Mouse (Mus musculus): ENCODE measurements at regions not wholly inside any gene's neighbourhood (a gene's known extent, or its start where the extent isn't known, plus 50 kb on each side); places are given as distances from the start of the nearest gene placed in this dataset.

DNA sequence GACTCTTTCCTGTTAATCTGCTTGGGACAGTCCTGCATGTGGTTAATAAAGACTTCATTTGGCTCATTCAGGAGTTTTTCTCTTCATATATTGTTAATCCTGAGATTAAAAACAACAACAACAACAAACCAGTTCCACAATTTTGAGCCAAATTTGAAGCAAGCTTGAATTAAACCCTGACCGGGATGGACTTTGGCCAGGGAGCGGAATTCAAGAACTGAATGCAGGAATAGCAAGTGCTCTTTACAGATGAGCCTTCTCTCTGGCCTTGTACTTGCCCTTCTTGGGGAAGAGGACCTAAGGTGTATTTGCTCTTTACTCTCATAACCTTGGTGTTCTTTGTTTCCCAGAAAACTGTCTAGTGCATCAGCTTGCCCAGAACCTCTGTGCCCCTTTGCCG lies 161.6 kb downstream of the 9530068E07Rik start:
- Histone ChIP-seq H3K4me3 (no peak overlapping the region), H3K36me3 (no peaks in the 10 kb centered on the region)

DNA sequence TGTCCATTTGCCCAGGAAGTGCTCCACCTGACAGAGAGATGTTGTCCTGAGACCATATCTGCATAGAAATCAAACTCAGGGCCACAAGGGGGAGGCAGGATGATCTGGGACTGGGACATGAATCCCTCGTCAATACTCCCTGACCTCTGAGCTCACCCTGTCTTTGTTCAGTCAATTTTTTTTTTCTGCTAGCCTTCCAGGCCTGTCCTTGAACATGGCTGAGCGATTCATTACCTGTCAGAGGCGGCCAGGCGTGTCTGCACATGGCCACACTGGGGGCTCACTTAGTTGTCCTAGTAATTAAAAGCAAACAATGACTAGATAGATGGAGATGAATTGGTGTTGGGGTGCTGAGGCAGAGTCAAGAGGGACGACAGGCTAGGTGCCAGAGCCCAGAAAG lies 162.6 kb downstream of the 9530068E07Rik start:
- Histone ChIP-seq H3K27me3 (no peaks in the 10 kb centered on the region), H3K4me1 (no peaks in the 10 kb centered on the region), H3K9me3 (no peaks in the 10 kb centered on the region), H3K9ac (replicated peaks) (no peak overlapping the region), H3K4me2 (replicated peaks) (no peak overlapping the region), H3K27ac (replicated peaks) (no peak overlapping the region), H3K36me3 (no peaks in the 10 kb centered on the region), H3K4me3 (no peak overlapping the region)
- 70% methylated on average over 5 of the region's 5 CpGs for WGBS
- no peak for ATAC-seq (replicated peaks)

More for the DNA sequence above, 161.6 kb downstream of the 9530068E07Rik start:
- 89% methylated on average over 3 of the region's 3 CpGs for WGBS
- H3K27me3 ChIP-seq = no peaks in the 10 kb centered on the region
- H3K9ac ChIP-seq (replicated peaks) = no peak overlapping the region
- no peak for ATAC-seq (replicated peaks)
- no peak overlapping the region for H3K27ac ChIP-seq (replicated peaks)
- no peaks in the 10 kb centered on the region for H3K4me1 ChIP-seq
- H3K9me3 ChIP-seq = no peaks in the 10 kb centered on the region
- H3K4me2 ChIP-seq (replicated peaks) = no peak overlapping the region

DNA sequence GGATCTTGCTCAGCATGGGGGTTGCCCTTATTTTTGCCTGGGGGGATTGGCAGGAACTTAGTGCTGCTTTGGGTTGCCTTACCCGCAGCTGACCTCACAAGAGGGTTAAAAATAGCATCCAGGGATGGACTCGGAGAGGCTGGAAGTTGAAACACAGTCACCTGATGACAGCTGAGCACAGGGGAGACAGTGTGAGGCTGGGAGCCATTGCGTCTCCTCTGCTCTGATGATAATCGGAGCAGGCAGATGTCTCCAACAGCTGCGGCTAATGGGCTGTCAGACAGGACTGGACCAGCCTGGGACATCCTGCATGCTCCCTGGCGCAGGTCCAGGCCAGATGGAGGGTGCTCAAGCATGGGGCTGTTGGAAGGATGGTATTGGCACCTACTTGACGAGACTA lies 165.1 kb downstream of the 9530068E07Rik start:
- WGBS = 72% methylated on average over 7 of the region's 7 CpGs
- Histone ChIP-seq H3K4me1 (no peaks in the 10 kb centered on the region), H3K4me2 (replicated peaks) (no peak overlapping the region), H3K27me3 (no peaks in the 10 kb centered on the region), H3K9me3 (no peaks in the 10 kb centered on the region), H3K27ac (replicated peaks) (no peak overlapping the region), H3K4me3 (no peak overlapping the region), H3K9ac (replicated peaks) (no peak overlapping the region), H3K36me3 (no peaks in the 10 kb centered on the region)
- ATAC-seq (replicated peaks) = no peak

GRCm38 (mm10) chr11:52565457-52565856 lies 169.2 kb downstream of the 9530068E07Rik start:
- Histone ChIP-seq H3K9me3 (no peaks in the 10 kb centered on the region), H3K4me2 (replicated peaks) (no peak overlapping the region), H3K27me3 (no peaks in the 10 kb centered on the region), H3K36me3 (no peaks in the 10 kb centered on the region), H3K27ac (replicated peaks) (no peak overlapping the region), H3K9ac (replicated peaks) (no peak overlapping the region), H3K4me3 (no peak overlapping the region), H3K4me1 (no peaks in the 10 kb centered on the region)
- ATAC-seq (replicated peaks) = no peak
- 3% methylated on average over 1 of the region's 1 CpGs for WGBS

GRCm38 (mm10) chr11:52566026-52566425 lies 169.8 kb downstream of the 9530068E07Rik start:
- 88% methylated on average over 9 of the region's 9 CpGs for WGBS
- H3K36me3 ChIP-seq = no peaks in the 10 kb centered on the region

DNA sequence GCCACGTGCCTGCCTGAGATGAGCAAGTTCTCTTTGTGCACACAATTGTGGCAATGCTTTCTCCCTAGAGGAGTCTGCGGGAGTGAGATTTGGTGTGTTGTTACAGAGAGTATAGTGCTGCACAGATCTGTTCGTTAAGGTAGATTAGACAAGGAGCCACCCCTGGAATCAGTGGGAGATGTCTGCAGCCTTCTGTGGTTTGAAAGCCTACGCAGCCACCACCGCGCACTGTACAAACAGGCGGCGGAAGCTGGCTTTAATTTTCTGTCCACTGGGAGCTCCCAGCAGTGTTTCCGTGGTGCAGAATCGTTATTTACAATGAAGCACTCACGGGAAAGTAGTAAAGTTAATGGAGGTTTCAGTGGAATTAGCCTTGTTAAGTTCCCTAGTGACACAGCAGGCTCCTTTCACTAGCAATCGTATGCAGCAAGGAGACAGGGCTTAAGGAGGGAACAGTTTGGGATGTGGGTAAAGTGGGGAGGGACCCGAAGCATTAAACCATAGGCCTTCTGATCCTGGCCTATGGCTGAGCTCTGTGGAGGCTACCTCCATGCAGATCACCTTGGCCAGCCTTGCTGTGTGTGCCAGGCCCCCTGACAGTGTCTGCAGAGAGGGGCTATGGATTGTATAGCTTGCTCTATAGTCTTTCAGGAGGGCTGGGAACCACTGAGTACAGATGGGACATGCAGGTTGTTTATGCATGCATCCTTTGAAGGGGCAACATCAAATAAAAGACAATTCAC lies 171.9 kb downstream of the 9530068E07Rik start:
- WGBS = 30% methylated on average over 13 of the region's 13 CpGs
- H3K9ac ChIP-seq (replicated peaks) = no peak overlapping the region
- peak; percentile 32; the same call in 1 of the 2 replicates for ATAC-seq (replicated peaks)

More at GRCm38 (mm10) chr11:52566026-52566425, 169.8 kb downstream of the 9530068E07Rik start:
- H3K27me3 ChIP-seq = no peaks in the 10 kb centered on the region
- H3K4me3 ChIP-seq = no peak overlapping the region
- no peak for ATAC-seq (replicated peaks)
- no peak overlapping the region for H3K9ac ChIP-seq (replicated peaks)
- no peak overlapping the region for H3K27ac ChIP-seq (replicated peaks)
- no peak overlapping the region for H3K4me2 ChIP-seq (replicated peaks)
- no peaks in the 10 kb centered on the region for H3K9me3 ChIP-seq
- no peaks in the 10 kb centered on the region for H3K4me1 ChIP-seq

DNA sequence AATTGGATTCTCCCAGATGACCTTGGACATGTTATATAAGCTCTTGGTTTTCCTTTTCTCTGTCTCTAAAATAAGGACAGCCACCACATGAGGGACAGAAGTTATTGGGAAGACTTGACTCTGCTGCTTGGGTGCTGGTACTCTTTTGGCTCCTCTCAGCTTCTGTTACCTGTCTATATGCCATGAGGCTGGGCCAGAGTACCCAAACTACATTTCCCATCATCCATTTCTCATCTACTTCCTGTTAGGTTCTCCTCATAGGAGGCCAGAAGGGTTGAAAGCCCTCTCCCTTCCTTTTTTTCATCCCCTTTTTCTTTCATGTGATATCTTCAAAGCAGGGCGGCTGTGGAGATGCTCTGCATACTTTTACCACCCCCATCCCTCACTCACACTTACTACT lies 172.6 kb downstream of the 9530068E07Rik start:
- H3K4me1 ChIP-seq = no peaks in the 10 kb centered on the region
- no peak overlapping the region for H3K4me2 ChIP-seq (replicated peaks)
- no peak overlapping the region for H3K9ac ChIP-seq (replicated peaks)
- no peak for ATAC-seq (replicated peaks)
- no peaks in the 10 kb centered on the region for H3K36me3 ChIP-seq
- no peaks in the 10 kb centered on the region for H3K27me3 ChIP-seq
- 61% methylated on average over 1 of the region's 1 CpGs for WGBS
- H3K27ac ChIP-seq (replicated peaks) = no peak overlapping the region
- no peak overlapping the region for H3K4me3 ChIP-seq
- no peaks in the 10 kb centered on the region for H3K9me3 ChIP-seq

More for the DNA sequence above, 171.9 kb downstream of the 9530068E07Rik start:
- H3K27me3 ChIP-seq = no peaks in the 10 kb centered on the region
- no peaks in the 10 kb centered on the region for H3K9me3 ChIP-seq
- H3K27ac ChIP-seq (replicated peaks) = no peak overlapping the region
- H3K4me3 ChIP-seq = no peak overlapping the region
- no peaks in the 10 kb centered on the region for H3K4me1 ChIP-seq
- no peak overlapping the region for H3K4me2 ChIP-seq (replicated peaks)
- H3K36me3 ChIP-seq = no peaks in the 10 kb centered on the region

DNA sequence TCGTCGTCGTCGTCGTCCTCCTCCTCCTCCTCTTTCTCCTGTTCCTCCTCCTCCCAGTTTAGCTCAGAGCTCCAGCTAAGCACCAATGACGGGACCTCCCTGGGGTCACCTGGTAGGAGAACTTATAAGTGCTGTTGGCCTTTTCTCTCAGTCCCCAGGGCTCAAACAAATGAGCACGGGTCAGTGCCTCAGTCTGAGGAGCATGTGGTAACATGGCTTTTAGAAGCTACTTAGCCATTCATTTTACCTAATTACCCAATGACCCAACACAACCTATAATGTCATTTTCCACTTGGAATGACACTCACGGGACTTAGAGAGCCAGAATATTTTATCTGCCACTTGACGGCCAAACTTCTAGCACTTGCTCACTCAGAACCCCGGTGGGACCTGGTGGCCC lies 173.5 kb downstream of the 9530068E07Rik start:
- Histone ChIP-seq H3K9ac (replicated peaks) (no peak overlapping the region), H3K9me3 (no peaks in the 10 kb centered on the region), H3K27me3 (no peaks in the 10 kb centered on the region), H3K27ac (replicated peaks) (no peak overlapping the region), H3K4me1 (no peaks in the 10 kb centered on the region), H3K4me3 (no peak overlapping the region), H3K4me2 (replicated peaks) (no peak overlapping the region), H3K36me3 (no peaks in the 10 kb centered on the region)
- ATAC-seq (replicated peaks) = no peak
- 67% methylated on average over 10 of the region's 10 CpGs for WGBS

GRCm38 (mm10) chr11:52578471-52578870 lies 182.2 kb downstream of the 9530068E07Rik start:
- ATAC-seq (replicated peaks) = no peak
- WGBS = 42% methylated on average over 9 of the region's 9 CpGs
- no peak overlapping the region for H3K4me2 ChIP-seq (replicated peaks)
- no peak overlapping the region for H3K9ac ChIP-seq (replicated peaks)
- H3K36me3 ChIP-seq = no peaks in the 10 kb centered on the region
- peaks cover 4% of the 10 kb centered on the region; the same call in 1 of the 2 replicates for H3K4me1 ChIP-seq
- H3K27me3 ChIP-seq = no peaks in the 10 kb centered on the region
- no peak overlapping the region for H3K4me3 ChIP-seq
- H3K27ac ChIP-seq (replicated peaks) = no peak overlapping the region
- no peaks in the 10 kb centered on the region for H3K9me3 ChIP-seq

- no peaks in the 10 kb centered on the region for H3K27me3 ChIP-seq
- H3K4me1 ChIP-seq = peaks cover 4% of the 10 kb centered on the region; the same call in 1 of the 2 replicates
- no peaks in the 10 kb centered on the region for H3K36me3 ChIP-seq
- 79% methylated on average over 13 of the region's 13 CpGs for WGBS
- H3K9me3 ChIP-seq = no peaks in the 10 kb centered on the region
- no peak overlapping the region for H3K4me3 ChIP-seq
- H3K4me2 ChIP-seq (replicated peaks) = no peak overlapping the region
- H3K27ac ChIP-seq (replicated peaks) = no peak overlapping the region
- ATAC-seq (replicated peaks) = no peak
- H3K9ac ChIP-seq (replicated peaks) = no peak overlapping the region
Measured at GRCm38 (mm10) chr11:52579764-52580377, 183.6 kb downstream of the 9530068E07Rik start.

GRCm38 (mm10) chr11:52591596-52592180 lies 172.7 kb upstream of the Fstl4 start:
- H3K9ac ChIP-seq (replicated peaks) = no peak overlapping the region
- no peaks in the 10 kb centered on the region for H3K36me3 ChIP-seq
- no peak for ATAC-seq (replicated peaks)
- WGBS = 71% methylated on average over 9 of the region's 9 CpGs
- no peak overlapping the region for H3K4me2 ChIP-seq (replicated peaks)
- H3K27ac ChIP-seq (replicated peaks) = no peak overlapping the region
- H3K4me3 ChIP-seq = no peak overlapping the region
- H3K27me3 ChIP-seq = no peaks in the 10 kb centered on the region
- no peaks in the 10 kb centered on the region for H3K4me1 ChIP-seq
- H3K9me3 ChIP-seq = 0 out of 2 replicates have a peak, but pooled peaks cover 6% of the 10 kb centered on the region

- WGBS = 93% methylated on average over 4 of the region's 4 CpGs
- no peaks in the 10 kb centered on the region for H3K36me3 ChIP-seq
- H3K4me1 ChIP-seq = no peaks in the 10 kb centered on the region
- no peak overlapping the region for H3K4me2 ChIP-seq (replicated peaks)
- H3K27ac ChIP-seq (replicated peaks) = no peak overlapping the region
- no peak for ATAC-seq (replicated peaks)
- H3K9me3 ChIP-seq = 0 out of 2 replicates have a peak, but pooled peaks cover 6% of the 10 kb centered on the region
- no peak overlapping the region for H3K9ac ChIP-seq (replicated peaks)
- H3K4me3 ChIP-seq = no peak overlapping the region
- H3K27me3 ChIP-seq = no peaks in the 10 kb centered on the region
Measured at GRCm38 (mm10) chr11:52594092-52594491, 170.3 kb upstream of the Fstl4 start.

All from forebrain, embryonic 15.5 days (tissue).